Mouse (Mus musculus): ENCODE results near the gene Siglecf. TPM values are rescaled to one million over a fixed set of nuclear protein-coding genes. Genes with fewer than 3 reads are reported as not detected.

Siglecf gene
- polyA plus RNA-seq, 1 experiment from 2014 or later: 0.51 TPM

DNA sequence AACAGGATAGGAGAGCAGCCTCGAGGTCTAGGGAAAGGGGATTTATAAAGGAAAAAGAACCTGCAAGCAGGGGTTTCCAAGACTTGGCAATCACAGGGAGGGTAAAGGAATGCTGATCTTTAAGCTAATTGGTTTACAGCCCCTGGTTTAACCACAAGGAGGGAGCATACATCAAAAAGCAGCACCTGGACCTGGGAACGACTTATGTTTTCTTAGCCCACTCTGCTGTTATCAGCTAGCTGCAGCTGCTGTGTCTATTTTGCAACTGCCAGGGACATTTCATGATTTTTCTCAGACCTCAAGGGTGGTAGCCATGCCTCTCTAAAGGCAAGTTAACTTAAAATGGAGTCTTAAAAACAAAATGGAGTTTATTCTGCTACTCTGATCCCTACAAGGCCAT lies 51.6 kb downstream of the Siglecf start:
- no peak for DNase-seq (ENCODE audit: low spot score)
- Histone ChIP-seq H3K27me3 (ENCODE audit: insufficient read depth, poor library complexity, severe bottlenecking) (no peaks in the 10 kb centered on the region), H3K4me3 (no peak overlapping the region), H3K9me3 (no peaks in the 10 kb centered on the region), H3K36me3 (no peaks in the 10 kb centered on the region), H3K4me1 (no peaks in the 10 kb centered on the region), H3K27ac (no peak overlapping the region)
- WGBS: 43% methylated on average over 2 of the region's 2 CpGs

GRCm38 (mm10) chr7:43407573-43407972 lies 56.4 kb downstream of the Siglecf start:
- no peak overlapping the region for H3K27ac ChIP-seq
- H3K9me3 ChIP-seq: no peaks in the 10 kb centered on the region
- no peak overlapping the region for H3K4me3 ChIP-seq
- 73% methylated on average over 3 of the region's 3 CpGs for WGBS
- DNase-seq (ENCODE audit: low spot score): no peak
- H3K4me1 ChIP-seq: 0 out of 2 replicates have a peak, but pooled peaks cover 5% of the 10 kb centered on the region
- no peaks in the 10 kb centered on the region for H3K27me3 ChIP-seq (ENCODE audit: insufficient read depth, poor library complexity, severe bottlenecking)
- no peaks in the 10 kb centered on the region for H3K36me3 ChIP-seq

DNA sequence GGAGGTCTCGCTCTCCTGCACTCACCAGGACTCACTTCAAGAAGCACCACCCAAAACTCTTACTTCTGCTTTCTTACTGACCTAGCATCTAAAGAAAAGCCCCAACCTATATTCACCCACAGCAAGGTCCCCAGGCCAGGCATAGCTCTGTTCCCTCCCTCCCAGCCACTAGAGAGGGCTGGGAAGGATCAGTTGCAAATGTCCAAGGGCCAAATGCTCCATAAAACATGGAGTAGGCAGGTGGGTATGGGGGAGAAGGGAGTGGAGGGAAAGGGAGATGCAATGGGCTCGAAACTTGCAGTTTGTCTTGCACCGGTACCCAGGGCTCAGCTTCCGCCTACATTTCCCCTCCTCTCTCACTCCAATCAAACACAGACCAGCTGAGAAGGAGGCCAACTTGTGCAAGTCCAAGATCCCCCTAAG lies 57.0 kb downstream of the Siglecf start, which contains the start of gene Siglecg:
TSS of gene Siglecg (plus strand) at position 74 of the 423 bp plus-strand sequence.
- no peaks in the 10 kb centered on the region for H3K9me3 ChIP-seq
- H3K4me3 ChIP-seq: no peak within 1 kb of the TSS
- WGBS: 82% methylated on average over 4 of the region's 4 CpGs
- no peaks in the 10 kb centered on the region for H3K36me3 ChIP-seq
- no peak for DNase-seq (ENCODE audit: low spot score)
- no peaks in the 10 kb centered on the region for H3K27me3 ChIP-seq (ENCODE audit: insufficient read depth, poor library complexity, severe bottlenecking)
- H3K27ac ChIP-seq: no peak within 1 kb of the TSS
- 0 out of 2 replicates have a peak, but pooled peaks cover 5% of the 10 kb centered on the region for H3K4me1 ChIP-seq

DNA sequence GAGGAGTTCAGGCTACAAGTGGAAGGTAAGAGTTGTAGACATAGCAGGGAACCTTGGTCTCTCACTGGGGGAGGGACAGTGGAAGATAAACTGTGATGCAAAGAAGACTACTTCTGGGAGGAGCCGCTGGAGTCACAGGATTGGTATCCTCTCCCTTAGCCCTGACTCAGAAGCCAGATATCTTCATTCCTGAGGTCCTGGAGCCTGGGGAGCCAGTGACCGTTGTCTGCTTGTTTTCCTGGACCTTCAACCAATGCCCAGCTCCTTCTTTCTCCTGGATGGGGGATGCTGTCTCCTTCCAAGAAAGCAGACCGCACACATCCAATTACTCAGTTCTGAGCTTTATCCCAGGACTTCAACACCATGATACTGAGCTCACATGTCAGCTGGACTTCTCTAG lies 57.9 kb downstream of the Siglecf start:
- no peaks in the 10 kb centered on the region for H3K9me3 ChIP-seq
- WGBS: 59% methylated on average over 3 of the region's 3 CpGs

More for the DNA sequence above, 57.9 kb downstream of the Siglecf start:
- no peak overlapping the region for H3K4me3 ChIP-seq
- no peaks in the 10 kb centered on the region for H3K27me3 ChIP-seq (ENCODE audit: insufficient read depth, poor library complexity, severe bottlenecking)
- 0 out of 2 replicates have a peak, but pooled peaks cover 5% of the 10 kb centered on the region for H3K4me1 ChIP-seq
- DNase-seq (ENCODE audit: low spot score): no peak
- H3K27ac ChIP-seq: no peak overlapping the region
- no peaks in the 10 kb centered on the region for H3K36me3 ChIP-seq

Other genes starting within 250 kb of the Siglecf start
- not detected in 2 replicates for gene Zfp936, start 237.1 kb upstream of the Siglecf start, polyA plus RNA-seq (2016; fragmentation: Nextera tagmentation; extraction: Ambion mirVana)
- gene Zfp715, start 38.0 kb upstream of the Siglecf start, polyA plus RNA-seq (2016; fragmentation: Nextera tagmentation; extraction: Ambion mirVana): 9.1 and 9.5 TPM in 2 replicates
- not detected in 2 replicates for gene Siglecg, start 56.9 kb downstream of the Siglecf start, polyA plus RNA-seq (2016; fragmentation: Nextera tagmentation; extraction: Ambion mirVana)
- gene Lim2, start 76.3 kb downstream of the Siglecf start, polyA plus RNA-seq (2016; fragmentation: Nextera tagmentation; extraction: Ambion mirVana): not detected in 2 replicates
- gene Nkg7, start 85.7 kb downstream of the Siglecf start, polyA plus RNA-seq (2016; fragmentation: Nextera tagmentation; extraction: Ambion mirVana): not detected in 2 replicates
- gene Cldnd2, start 89.4 kb downstream of the Siglecf start, polyA plus RNA-seq (2016; fragmentation: Nextera tagmentation; extraction: Ambion mirVana): not detected in 2 replicates
- gene Etfb, start 92.7 kb downstream of the Siglecf start, polyA plus RNA-seq (2016; fragmentation: Nextera tagmentation; extraction: Ambion mirVana): 505 and 580 TPM in 2 replicates
- gene Gm45233, start 92.8 kb downstream of the Siglecf start, polyA plus RNA-seq (2016; fragmentation: Nextera tagmentation; extraction: Ambion mirVana): not detected in 2 replicates
- gene Vsig10l, start 111.8 kb downstream of the Siglecf start, polyA plus RNA-seq (2016; fragmentation: Nextera tagmentation; extraction: Ambion mirVana): 1.4 and 1.5 TPM in 2 replicates
- gene Iglon5, start 138.7 kb downstream of the Siglecf start, polyA plus RNA-seq (2016; fragmentation: Nextera tagmentation; extraction: Ambion mirVana): 0.20 TPM in 1 of 2 replicates, not detected in the other
- not detected in 2 replicates for gene 4931406B18Rik, start 154.6 kb downstream of the Siglecf start, polyA plus RNA-seq (2016; fragmentation: Nextera tagmentation; extraction: Ambion mirVana)
- 0.34 and 0.37 TPM in 2 replicates for gene Cd33, start 193.1 kb downstream of the Siglecf start, polyA plus RNA-seq (2016; fragmentation: Nextera tagmentation; extraction: Ambion mirVana)
- 1.4 and 2.1 TPM in 2 replicates for gene Zfp658, start 210.9 kb downstream of the Siglecf start, polyA plus RNA-seq (2016; fragmentation: Nextera tagmentation; extraction: Ambion mirVana)
- gene Zfp719, start 228.3 kb downstream of the Siglecf start, polyA plus RNA-seq (2016; fragmentation: Nextera tagmentation; extraction: Ambion mirVana): 9.7 and 10.0 TPM in 2 replicates

All from heart, embryonic 10.5 days (tissue).